Mouse (Mus musculus) stomach, embryonic 16.5 days (tissue): ENCODE data around the gene Mab21l1. TPM values are rescaled to one million over a fixed set of nuclear protein-coding genes. Genes with fewer than 3 reads are reported as not detected.

Experiments
- ATAC-seq: fragments of 200-750 bp; cut with Nextera tagmentation; 2 replicates; pipeline ENCODE4 v1.8.0; 2017; ENCODE audit warnings: moderate number of reproducible peaks, moderate TSS enrichment; ENCODE audit not compliant: insufficient read depth, low FRiP score
- H3K27ac ChIP-seq: fragments of 300-500 bp; sonication (generic); 2 replicates; pipeline ENCODE4 v1.5.1; 2014; ENCODE audit warnings: low read length
- H3K27me3 ChIP-seq: fragments of 300-500 bp; sonication (generic); 2 replicates; pipeline ENCODE4 v1.6.1; 2014; ENCODE audit warnings: low read length, control low read depth, mixed read lengths; ENCODE audit not compliant: control insufficient read depth, insufficient read depth
- H3K36me3 ChIP-seq: fragments of 300-500 bp; sonication (generic); 2 replicates; pipeline ENCODE4 v1.6.1; 2014; ENCODE audit warnings: low read length; ENCODE audit not compliant: control insufficient read depth, insufficient read depth
- H3K4me1 ChIP-seq: fragments of 300-500 bp; sonication (generic); 2 replicates; pipeline ENCODE4 v1.6.1; 2014; ENCODE audit warnings: low read length, control low read depth, mixed read lengths; ENCODE audit not compliant: control insufficient read depth, insufficient read depth
- H3K4me2 ChIP-seq: fragments of 300-500 bp; sonication (generic); 2 replicates; pipeline ENCODE4 v1.6.1; 2014; ENCODE audit warnings: low read depth, low read length, mixed read lengths
- H3K4me3 ChIP-seq: fragments of 300-500 bp; sonication (generic); replicated peaks from 2 replicates; pipeline ENCODE4 v1.5.1; 2014; ENCODE audit warnings: mild to moderate bottlenecking, low read length
- H3K9ac ChIP-seq: fragments of 300-500 bp; sonication (generic); 2 replicates; pipeline ENCODE4 v1.6.1; 2014; ENCODE audit warnings: low read length
- H3K9me3 ChIP-seq: fragments of 300-500 bp; sonication (generic); replicated peaks from 2 replicates; pipeline ENCODE4 v1.6.1; 2016; ENCODE audit warnings: low read length, control low read depth; ENCODE audit not compliant: control insufficient read depth
- WGBS: fragments of 180-500 bp; shearing (Covaris S2); extraction: QIAGEN DNeasy Blood & Tissue Kit; methylation state at CpG from one replicate; pipeline ENCODE4 v1.1.7; 2014; 5-methylcytosine and 5-hydroxymethylcytosine counted together
- polyA plus RNA-seq: library from polyadenylated mRNA; unstranded; fragments of >200 nt; fragmentation: Nextera tagmentation; extraction: Ambion mirVana; gene quantifications from 2 replicates; pipeline ENCODE4 v1.2.1, GENCODE M21; 2015

Gene Mab21l1
- polyA plus RNA-seq, 1 experiment from 2014 or later, result 8.4 TPM

- H3K9ac ChIP-seq, result no peak overlapping the region
- H3K27me3 ChIP-seq, result peaks cover 8% of the 10 kb centered on the region
- H3K9me3 ChIP-seq, result no peaks in the 10 kb centered on the region
- WGBS, result 71% methylated on average over 7 of the region's 7 CpGs
- ATAC-seq, result no peak
- H3K27ac ChIP-seq, result no peak overlapping the region
- H3K4me2 ChIP-seq, result no peak overlapping the region
- H3K4me3 ChIP-seq, result no peak overlapping the region
- H3K4me1 ChIP-seq, result peaks cover 1% of the 10 kb centered on the region; the same call in 1 of the 2 replicates
- no peaks in the 10 kb centered on the region for H3K36me3 ChIP-seq
Observed at GRCm38 (mm10) chr3:55775245-55775644, 7.1 kb upstream of the Mab21l1 start.

GRCm38 (mm10) chr3:55775753-55776152 is 6.6 kb upstream of the Mab21l1 start:
- Histone ChIP-seq H3K36me3 (no peaks in the 10 kb centered on the region), H3K9ac (no peak overlapping the region), H3K4me1 (peaks cover 6% of the 10 kb centered on the region), H3K27ac (no peak overlapping the region), H3K9me3 (no peaks in the 10 kb centered on the region), H3K4me2 (no peak overlapping the region), H3K27me3 (peaks cover 13% of the 10 kb centered on the region), H3K4me3 (no peak overlapping the region)
- no peak for ATAC-seq
- 88% methylated on average over 6 of the region's 6 CpGs for WGBS

- ATAC-seq, result no peak
- H3K27me3 ChIP-seq, result peaks cover 29% of the 10 kb centered on the region
- no peak overlapping the region for H3K27ac ChIP-seq
- no peaks in the 10 kb centered on the region for H3K9me3 ChIP-seq
- H3K4me3 ChIP-seq, result no peak overlapping the region
- H3K4me1 ChIP-seq, result peaks cover 9% of the 10 kb centered on the region
- no peak overlapping the region for H3K4me2 ChIP-seq
- no peaks in the 10 kb centered on the region for H3K36me3 ChIP-seq
- H3K9ac ChIP-seq, result no peak overlapping the region
- 66% methylated on average over 4 of the region's 4 CpGs for WGBS
Observed at GRCm38 (mm10) chr3:55777501-55777900, 4.8 kb upstream of the Mab21l1 start.

GRCm38 (mm10) chr3:55778764-55779730 is 3.3 kb upstream of the Mab21l1 start:
- ATAC-seq, result no peak

GRCm38 (mm10) chr3:55780120-55781070 is 1.9 kb upstream of the Mab21l1 start:
- peak overlapping the region; percentile 27; the same call in 1 of the 2 replicates for H3K4me2 ChIP-seq
- H3K4me1 ChIP-seq, result peaks cover 9% of the 10 kb centered on the region
- no peak overlapping the region for H3K9ac ChIP-seq
- H3K4me3 ChIP-seq, result peak overlapping the region; percentile 19
- ATAC-seq, result peak; percentile 33; the same call in 1 of the 2 replicates
- peaks cover 47% of the 10 kb centered on the region for H3K27me3 ChIP-seq
- H3K36me3 ChIP-seq, result no peaks in the 10 kb centered on the region
- peak overlapping the region; percentile 6; the same call in 1 of the 2 replicates for H3K27ac ChIP-seq
- 18% methylated on average over 53 of the region's 53 CpGs for WGBS
- H3K9me3 ChIP-seq, result no peaks in the 10 kb centered on the region

More at GRCm38 (mm10) chr3:55778764-55779730, 3.3 kb upstream of the Mab21l1 start:
- Histone ChIP-seq H3K27ac (no peak overlapping the region), H3K4me3 (no peak overlapping the region), H3K27me3 (peaks cover 44% of the 10 kb centered on the region), H3K9me3 (no peaks in the 10 kb centered on the region), H3K36me3 (no peaks in the 10 kb centered on the region), H3K4me1 (peaks cover 9% of the 10 kb centered on the region), H3K4me2 (no peak overlapping the region), H3K9ac (no peak overlapping the region)
- 71% methylated on average over 8 of the region's 8 CpGs for WGBS

- Histone ChIP-seq H3K4me2 (no peak overlapping the region), H3K27ac (no peak overlapping the region), H3K9ac (no peak overlapping the region), H3K36me3 (no peaks in the 10 kb centered on the region), H3K9me3 (no peaks in the 10 kb centered on the region), H3K4me3 (no peak overlapping the region), H3K4me1 (peaks cover 9% of the 10 kb centered on the region), H3K27me3 (peaks cover 58% of the 10 kb centered on the region)
- WGBS, result 48% methylated on average over 5 of the region's 5 CpGs
- no peak for ATAC-seq
Observed at GRCm38 (mm10) chr3:55781429-55782055, 768 bp upstream of the Mab21l1 start.

- peak overlapping the region; percentile 16 for H3K4me2 ChIP-seq
- H3K4me3 ChIP-seq, result peak overlapping the region; percentile 29
- 0 out of 2 replicates have a peak, but pooled peaks have one; percentile 19 for ATAC-seq
- peaks cover 9% of the 10 kb centered on the region for H3K4me1 ChIP-seq
- no peak overlapping the region for H3K27ac ChIP-seq
- peak overlapping the region; percentile 32; the same call in 1 of the 2 replicates for H3K9ac ChIP-seq
- 21% methylated on average over 22 of the region's 22 CpGs for WGBS
- H3K36me3 ChIP-seq, result no peaks in the 10 kb centered on the region
- H3K27me3 ChIP-seq, result peaks cover 59% of the 10 kb centered on the region
- no peaks in the 10 kb centered on the region for H3K9me3 ChIP-seq
Observed at GRCm38 (mm10) chr3:55782771-55783170, 461 bp downstream of the Mab21l1 start.

GRCm38 (mm10) chr3:55783171-55784081 is 1.1 kb downstream of the Mab21l1 start:
- ATAC-seq, result no peak
- no peak overlapping the region for H3K27ac ChIP-seq
- peaks cover 59% of the 10 kb centered on the region for H3K27me3 ChIP-seq
- H3K9ac ChIP-seq, result peak overlapping the region; percentile 48; the same call in 1 of the 2 replicates
- peak overlapping the region; percentile 16 for H3K4me2 ChIP-seq
- H3K36me3 ChIP-seq, result no peaks in the 10 kb centered on the region
- peak overlapping the region; percentile 29 for H3K4me3 ChIP-seq
- 37% methylated on average over 45 of the region's 45 CpGs for WGBS
- H3K9me3 ChIP-seq, result no peaks in the 10 kb centered on the region
- H3K4me1 ChIP-seq, result peaks cover 9% of the 10 kb centered on the region
